Mouse (Mus musculus): Measurements from ENCODE around the gene Ybx2. TPM values are rescaled to one million over a fixed set of nuclear protein-coding genes. Genes with fewer than 3 reads are reported as not detected.
A peak's percentile ranks its signal among the peaks of the same experiment; 100 is the strongest.

Gene Ybx2
- polyA plus RNA-seq, 1 experiment from 2014 or later: 5.8 TPM

DNA sequence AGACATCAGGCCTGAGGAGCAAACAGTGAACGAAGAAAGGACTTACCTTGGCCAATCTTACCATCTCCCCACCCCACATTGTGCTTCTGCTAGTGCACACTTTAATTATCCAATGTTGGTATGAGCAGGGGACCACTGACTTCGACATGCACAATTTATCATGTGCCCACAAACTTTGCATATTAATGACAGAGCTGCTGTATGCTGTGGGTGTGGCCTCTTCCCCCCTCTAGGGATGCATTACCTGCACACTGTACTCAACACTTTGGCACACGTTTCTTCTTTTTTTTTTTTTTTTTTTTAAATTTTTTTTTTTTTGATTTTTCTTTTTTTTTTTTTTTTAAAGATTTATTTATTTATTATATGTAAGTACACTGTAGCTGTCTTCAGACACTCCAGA lies 35.2 kb downstream of the Ybx2 start:
- no peak for ATAC-seq (replicated peaks)
- H3K4me2 ChIP-seq (replicated peaks): no peak overlapping the region
- H3K4me3 ChIP-seq: no peak overlapping the region
- no peaks in the 10 kb centered on the region for H3K9me3 ChIP-seq
- peaks cover 9% of the 10 kb centered on the region for H3K4me1 ChIP-seq
- peaks cover 63% of the 10 kb centered on the region for H3K36me3 ChIP-seq
- H3K9ac ChIP-seq (replicated peaks): no peak overlapping the region
- no peak overlapping the region for H3K27ac ChIP-seq (replicated peaks)
- H3K27me3 ChIP-seq: peaks cover 21% of the 10 kb centered on the region
- 86% methylated on average over 3 of the region's 3 CpGs for WGBS

DNA sequence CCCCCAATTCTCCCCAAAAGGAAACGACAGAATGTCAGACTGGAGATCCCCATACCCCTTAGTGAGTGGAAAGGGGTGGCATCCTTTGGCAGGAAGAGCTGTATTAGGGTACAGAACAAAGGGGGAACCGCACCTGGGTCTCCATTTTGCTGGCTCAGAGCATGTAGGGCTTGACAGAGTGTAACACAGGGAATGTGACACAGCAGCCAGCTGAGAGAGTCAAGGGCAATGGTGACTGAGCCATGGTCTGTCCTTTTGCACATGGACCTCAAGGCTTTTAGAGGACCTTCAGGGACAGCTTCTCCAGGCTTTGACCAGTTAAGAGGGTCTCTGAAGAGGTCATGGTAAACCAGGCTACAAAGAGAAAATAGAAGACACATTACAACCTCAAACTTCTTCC lies 39.3 kb downstream of the Ybx2 start:
- Histone ChIP-seq H3K4me1 (peaks cover 14% of the 10 kb centered on the region), H3K9ac (replicated peaks) (no peak overlapping the region), H3K36me3 (peaks cover 62% of the 10 kb centered on the region), H3K27ac (replicated peaks) (no peak overlapping the region), H3K27me3 (no peaks in the 10 kb centered on the region), H3K4me3 (no peak overlapping the region), H3K4me2 (replicated peaks) (no peak overlapping the region), H3K9me3 (no peaks in the 10 kb centered on the region)
- no peak for ATAC-seq (replicated peaks)
- WGBS: 97% methylated on average over 2 of the region's 2 CpGs

DNA sequence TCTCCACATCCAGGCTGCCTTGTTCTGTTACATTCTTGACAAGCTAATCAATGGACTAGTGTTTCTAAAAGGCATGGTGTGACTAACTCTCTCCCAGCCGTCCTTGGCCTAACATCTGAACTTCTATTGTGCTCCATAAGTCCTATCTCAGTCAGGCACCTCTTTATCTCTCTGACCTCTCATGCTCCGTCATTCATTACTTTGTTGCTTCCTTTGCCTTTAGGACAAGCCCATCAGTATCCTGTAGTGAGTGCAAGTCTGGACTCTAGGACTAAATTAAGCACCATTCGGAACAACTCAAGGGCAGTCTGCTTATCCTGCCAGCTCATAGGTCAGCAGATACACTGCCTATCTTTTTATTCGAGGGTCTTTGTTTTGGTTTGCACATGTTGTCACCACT lies 40.7 kb downstream of the Ybx2 start:
- Histone ChIP-seq H3K4me2 (replicated peaks) (no peak overlapping the region), H3K36me3 (peaks cover 53% of the 10 kb centered on the region)
- ATAC-seq (replicated peaks): no peak

DNA sequence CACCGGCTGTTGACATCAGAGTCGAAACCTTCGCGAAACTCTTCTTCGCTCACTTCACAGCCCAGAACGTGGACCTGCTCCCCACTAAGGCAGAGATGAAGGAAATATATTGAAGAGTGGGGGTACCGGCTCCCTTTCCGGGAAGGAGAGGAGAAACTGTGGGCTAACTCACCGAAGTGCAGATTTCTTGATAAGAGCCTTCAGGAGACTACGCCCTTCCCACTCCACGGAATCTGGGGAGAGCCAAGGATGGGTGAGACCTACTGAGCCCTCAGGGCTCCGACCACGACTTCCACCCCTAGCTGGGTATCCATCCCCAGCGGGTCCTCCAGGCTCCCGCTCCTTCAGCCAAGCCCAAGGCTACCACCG lies 44.2 kb downstream of the Ybx2 start:
- peak overlapping the region; percentile 74 for H3K4me3 ChIP-seq
- ATAC-seq (replicated peaks): no peak; the same call in 1 of the 2 replicates
- H3K36me3 ChIP-seq: peaks cover 33% of the 10 kb centered on the region
- peak overlapping the region; percentile 65 for H3K9ac ChIP-seq (replicated peaks)
- peak overlapping the region; percentile 100 for H3K27ac ChIP-seq (replicated peaks)
- peaks cover 37% of the 10 kb centered on the region for H3K4me1 ChIP-seq
- H3K27me3 ChIP-seq: no peaks in the 10 kb centered on the region
- no peaks in the 10 kb centered on the region for H3K9me3 ChIP-seq
- peak overlapping the region; percentile 71 for H3K4me2 ChIP-seq (replicated peaks)
- WGBS: 4% methylated on average over 16 of the region's 16 CpGs

More for the DNA sequence above, 40.7 kb downstream of the Ybx2 start:
- Histone ChIP-seq H3K4me3 (no peak overlapping the region), H3K9me3 (no peaks in the 10 kb centered on the region), H3K9ac (replicated peaks) (no peak overlapping the region), H3K27ac (replicated peaks) (no peak overlapping the region), H3K4me1 (peaks cover 14% of the 10 kb centered on the region), H3K27me3 (no peaks in the 10 kb centered on the region)
- WGBS: 85% methylated on average over 4 of the region's 4 CpGs

DNA sequence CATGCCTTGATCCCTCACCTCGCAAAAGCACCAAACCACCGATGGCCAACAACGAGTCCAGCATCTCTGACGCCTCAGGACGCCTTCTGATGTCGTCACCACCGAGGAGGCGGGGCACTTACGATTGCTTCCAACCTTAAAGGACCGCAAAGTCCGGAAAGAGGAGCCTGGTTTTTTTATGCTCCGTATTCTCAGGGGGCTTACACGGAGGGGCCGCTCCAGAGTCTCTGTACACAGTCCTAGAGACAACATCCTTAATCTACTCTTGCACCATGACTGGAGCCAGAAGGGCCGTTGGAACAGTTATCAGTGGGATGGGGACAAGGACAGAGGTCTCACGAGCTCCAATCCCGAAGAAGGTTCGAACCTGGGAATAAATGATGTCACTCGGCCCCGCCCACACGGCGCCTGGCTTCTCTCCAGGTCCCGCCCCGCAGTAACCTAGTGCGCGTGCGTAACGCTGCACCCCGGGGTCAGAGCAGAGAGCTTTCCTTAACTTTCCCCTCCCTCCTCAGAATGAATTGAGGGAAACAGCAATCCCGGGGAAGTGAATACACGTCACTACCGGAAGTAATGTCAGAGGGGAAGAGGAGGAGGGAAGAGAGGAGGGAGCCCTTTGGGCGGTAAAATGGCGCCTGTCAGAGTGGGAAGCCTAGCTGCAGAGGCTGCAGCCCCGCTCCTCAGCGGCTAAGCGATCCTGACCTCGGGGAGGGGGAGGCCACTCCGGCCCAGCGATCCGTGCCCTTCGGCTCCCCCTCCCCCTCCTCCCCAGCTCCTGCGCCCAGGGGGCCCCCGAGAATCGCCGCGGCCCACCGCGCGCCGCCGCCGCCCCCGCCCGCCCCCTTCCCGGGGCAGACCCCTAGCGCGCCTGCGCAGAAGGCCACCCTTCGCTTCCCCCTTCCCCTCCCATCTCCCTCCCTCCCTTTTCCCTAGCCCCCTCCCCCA lies 44.9 kb downstream of the Ybx2 start:
- H3K27me3 ChIP-seq: no peaks in the 10 kb centered on the region
- H3K36me3 ChIP-seq: peaks cover 33% of the 10 kb centered on the region
- WGBS: under 1% methylated on average over 54 of the region's 60 CpGs
- H3K4me2 ChIP-seq (replicated peaks): peak overlapping the region; percentile 71
- H3K9ac ChIP-seq (replicated peaks): peak overlapping the region; percentile 98
- H3K27ac ChIP-seq (replicated peaks): peak overlapping the region; percentile 100
- ATAC-seq (replicated peaks): peak; percentile 95
- H3K4me3 ChIP-seq: peak overlapping the region; percentile 74
- H3K9me3 ChIP-seq: no peaks in the 10 kb centered on the region
- H3K4me1 ChIP-seq: peaks cover 37% of the 10 kb centered on the region

DNA sequence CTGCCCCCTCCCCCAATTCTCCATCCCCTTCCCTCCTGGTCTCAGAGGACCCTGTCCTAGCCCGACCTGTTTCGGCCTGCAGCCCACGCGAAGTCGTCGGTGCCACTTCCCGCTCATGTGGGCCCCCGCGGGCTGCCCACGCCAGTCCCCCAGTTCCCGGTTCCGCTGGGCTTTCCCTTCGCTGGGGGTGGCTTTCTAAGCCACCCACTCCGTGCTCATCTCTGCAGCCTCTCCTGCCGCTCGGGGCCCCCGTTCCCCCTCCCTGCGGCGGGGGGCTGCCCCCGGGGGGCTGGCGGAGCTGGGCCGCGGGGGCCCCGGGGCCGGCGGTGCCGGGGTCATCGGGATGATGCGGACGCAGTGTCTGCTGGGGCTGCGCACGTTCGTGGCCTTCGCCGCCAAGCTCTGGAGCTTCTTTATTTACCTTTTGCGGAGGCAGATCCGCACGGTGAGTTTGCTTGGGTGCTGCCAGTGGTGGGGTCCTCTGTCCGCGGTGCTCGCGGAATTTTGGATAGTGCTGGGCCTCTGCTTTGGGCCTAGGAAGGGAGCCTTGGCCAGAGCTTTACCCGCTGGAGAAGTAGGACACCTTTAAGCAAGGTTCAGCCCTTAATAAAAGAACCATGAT lies 45.7 kb downstream of the Ybx2 start, which contains the start of gene Ctdnep1:
TSS of gene Ctdnep1 (plus strand) at position 16 of the 622 bp plus-strand sequence.
- H3K4me3 ChIP-seq: peak within 1 kb of the TSS; percentile 74
- 0% methylated on average over 30 of the region's 43 CpGs for WGBS
- peaks cover 36% of the 10 kb centered on the region for H3K36me3 ChIP-seq
- H3K27me3 ChIP-seq: no peaks in the 10 kb centered on the region
- H3K4me2 ChIP-seq (replicated peaks): peak within 1 kb of the TSS; percentile 71
- H3K4me1 ChIP-seq: peaks cover 37% of the 10 kb centered on the region
- H3K9me3 ChIP-seq: no peaks in the 10 kb centered on the region
- peak within 1 kb of the TSS; percentile 98 for H3K9ac ChIP-seq (replicated peaks)
- ATAC-seq (replicated peaks): no peak; the same call in 1 of the 2 replicates
- H3K27ac ChIP-seq (replicated peaks): peak within 1 kb of the TSS; percentile 100

DNA sequence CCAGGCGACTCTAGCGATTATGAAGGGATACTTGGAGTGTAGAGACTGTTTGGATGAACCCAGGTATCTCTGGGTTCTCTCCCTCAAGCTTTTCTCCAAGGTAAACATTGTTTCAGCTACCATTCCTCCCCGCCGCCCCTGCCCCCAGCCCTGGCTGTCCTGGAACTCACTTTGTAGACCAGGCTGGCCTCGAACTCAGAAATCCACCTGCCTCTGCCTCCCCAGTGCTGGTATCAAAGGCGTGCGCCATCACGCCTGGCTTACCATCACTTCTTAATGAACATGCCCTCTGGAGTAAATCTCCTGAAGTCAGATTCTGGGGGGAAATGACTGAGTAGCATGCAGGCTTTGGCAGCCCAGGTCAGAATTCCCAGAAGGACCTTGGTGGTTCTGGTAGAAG lies 46.6 kb downstream of the Ybx2 start, which contains the start of gene Elp5:
TSS of gene Elp5 (minus strand) at position 293 of the 400 bp plus-strand sequence.
- H3K9me3 ChIP-seq: no peaks in the 10 kb centered on the region
- ATAC-seq (replicated peaks): no peak
- WGBS: 63% methylated on average over 8 of the region's 8 CpGs
- H3K36me3 ChIP-seq: peaks cover 40% of the 10 kb centered on the region
- H3K4me1 ChIP-seq: peaks cover 37% of the 10 kb centered on the region
- H3K27ac ChIP-seq (replicated peaks): peak within 1 kb of the TSS; percentile 100
- H3K27me3 ChIP-seq: no peaks in the 10 kb centered on the region
- peak within 1 kb of the TSS; percentile 71 for H3K4me2 ChIP-seq (replicated peaks)
- H3K9ac ChIP-seq (replicated peaks): peak within 1 kb of the TSS; percentile 98
- peak within 1 kb of the TSS; percentile 74 for H3K4me3 ChIP-seq

DNA sequence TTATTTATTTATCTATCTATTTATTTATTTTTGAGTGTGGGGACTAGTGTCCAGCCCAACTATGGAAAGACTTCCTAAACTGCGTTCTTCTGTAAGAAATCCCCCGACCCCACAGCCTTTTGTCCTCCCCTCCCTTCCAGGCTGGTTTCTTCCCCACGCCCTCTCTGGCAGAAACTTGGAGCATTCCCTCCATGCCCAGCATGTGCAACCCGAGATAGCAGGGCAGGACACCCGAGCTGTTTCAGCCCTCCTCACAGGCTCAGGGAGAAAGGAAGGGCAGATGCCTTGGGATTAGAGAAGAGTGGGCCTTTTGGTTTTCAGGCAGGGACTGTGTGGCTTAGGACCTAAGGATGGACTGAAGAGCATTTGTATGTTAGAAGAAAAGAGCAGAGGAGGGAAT lies 47.3 kb downstream of the Ybx2 start:
- Histone ChIP-seq H3K9ac (replicated peaks) (peak overlapping the region; percentile 98; the same call in 1 of the 2 replicates), H3K4me2 (replicated peaks) (peak overlapping the region; percentile 71), H3K27me3 (no peaks in the 10 kb centered on the region), H3K4me3 (peak overlapping the region; percentile 74), H3K27ac (replicated peaks) (no peak overlapping the region), H3K9me3 (no peaks in the 10 kb centered on the region), H3K36me3 (peaks cover 40% of the 10 kb centered on the region), H3K4me1 (peaks cover 37% of the 10 kb centered on the region)
- WGBS: 20% methylated on average over 5 of the region's 5 CpGs
- ATAC-seq (replicated peaks): no peak

DNA sequence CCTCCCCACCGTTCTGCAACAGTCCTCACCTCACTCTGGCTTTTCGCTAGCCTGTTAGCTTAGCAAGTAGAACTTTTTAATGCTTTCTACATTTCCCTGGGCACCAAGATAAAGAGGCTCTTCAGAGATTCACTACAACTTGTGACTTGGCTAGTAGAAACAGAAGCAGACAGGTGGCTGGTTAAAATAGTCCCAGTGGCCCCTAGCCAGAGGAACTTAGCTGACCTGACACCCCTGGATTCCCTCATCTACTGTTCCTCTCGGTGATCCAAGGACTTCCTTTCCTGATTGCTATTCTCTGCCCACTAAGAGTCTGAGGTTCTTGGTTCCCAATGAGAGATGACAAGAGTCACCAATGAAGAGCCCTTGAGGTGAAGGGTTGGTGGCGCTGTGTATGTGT lies 47.8 kb downstream of the Ybx2 start:
- Histone ChIP-seq H3K27ac (replicated peaks) (no peak overlapping the region), H3K4me3 (no peak overlapping the region), H3K4me2 (replicated peaks) (no peak overlapping the region), H3K36me3 (peaks cover 40% of the 10 kb centered on the region), H3K4me1 (peaks cover 37% of the 10 kb centered on the region), H3K27me3 (no peaks in the 10 kb centered on the region), H3K9ac (replicated peaks) (peak overlapping the region; percentile 4; the same call in 1 of the 2 replicates), H3K9me3 (no peaks in the 10 kb centered on the region)
- no peak for ATAC-seq (replicated peaks)
- 80% methylated on average over 4 of the region's 4 CpGs for WGBS

DNA sequence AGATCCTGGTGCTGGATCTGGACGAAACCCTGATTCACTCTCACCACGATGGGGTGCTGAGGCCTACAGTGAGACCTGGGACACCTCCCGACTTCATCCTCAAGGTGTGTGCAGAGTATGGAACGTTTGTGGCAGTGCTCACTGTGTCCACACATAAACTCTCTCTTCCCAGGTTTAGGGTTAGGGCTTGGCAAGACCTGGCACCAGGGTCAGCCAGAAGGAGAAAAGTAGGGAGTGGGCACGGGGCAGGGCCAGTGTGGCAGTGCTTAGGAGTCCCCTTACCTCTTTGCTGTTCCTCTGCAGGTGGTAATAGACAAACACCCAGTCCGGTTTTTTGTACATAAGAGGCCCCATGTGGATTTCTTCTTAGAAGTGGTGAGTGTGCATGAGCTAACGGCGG lies 48.8 kb downstream of the Ybx2 start:
- WGBS: 88% methylated on average over 8 of the region's 8 CpGs
- Histone ChIP-seq H3K36me3 (peaks cover 50% of the 10 kb centered on the region), H3K4me3 (no peak overlapping the region), H3K4me2 (replicated peaks) (no peak overlapping the region), H3K27me3 (no peaks in the 10 kb centered on the region), H3K4me1 (peaks cover 27% of the 10 kb centered on the region), H3K9me3 (no peaks in the 10 kb centered on the region), H3K27ac (replicated peaks) (no peak overlapping the region), H3K9ac (replicated peaks) (no peak overlapping the region)
- ATAC-seq (replicated peaks): no peak

DNA sequence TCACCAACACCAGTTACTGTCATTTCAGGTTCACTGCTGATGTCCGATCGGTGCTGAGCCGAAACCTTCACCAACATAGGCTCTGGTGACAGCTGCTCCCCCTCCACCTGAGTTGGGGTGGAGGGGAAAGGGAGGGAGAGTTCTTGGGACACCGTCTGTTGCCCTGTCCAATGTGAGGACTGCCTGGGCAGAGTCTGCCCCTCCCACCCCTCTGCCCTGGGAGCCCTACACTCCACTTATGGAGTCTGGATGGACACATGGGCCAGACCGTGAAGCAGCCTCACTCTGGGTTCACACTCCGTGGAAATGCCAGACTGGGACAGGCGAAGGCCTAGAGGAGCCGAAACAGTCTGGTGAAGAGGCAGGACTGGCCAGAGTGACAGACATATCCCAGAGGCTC lies 54.4 kb downstream of the Ybx2 start:
- Histone ChIP-seq H3K36me3 (peaks cover 65% of the 10 kb centered on the region), H3K9ac (replicated peaks) (no peak overlapping the region), H3K4me3 (peak overlapping the region; percentile 53; the same call in 1 of the 2 replicates), H3K4me1 (peaks cover 25% of the 10 kb centered on the region), H3K27me3 (no peaks in the 10 kb centered on the region), H3K27ac (replicated peaks) (peak overlapping the region; percentile 96; the same call in 1 of the 2 replicates), H3K4me2 (replicated peaks) (no peak overlapping the region), H3K9me3 (no peaks in the 10 kb centered on the region)
- ATAC-seq (replicated peaks): no peak
- WGBS: 88% methylated on average over 8 of the region's 8 CpGs

Data from forebrain, embryonic 15.5 days (tissue).